Mouse (Mus musculus): ENCODE results near the gene Ttll2. TPM values are rescaled to one million over a fixed set of nuclear protein-coding genes. Genes with fewer than 3 reads are reported as not detected.
"Not testable (repeated sequence)": the region's sequence is repeated elsewhere in the genome, so short reads cannot be mapped to it uniquely, and the experiment has no call there.

The Ttll2 gene
- polyA plus RNA-seq (2014; fragmentation: Nextera tagmentation; extraction: Ambion mirVana) = not detected in 2 replicates

GRCm38 (mm10) chr17:7352596-7352995 lies at the start of gene Ttll2:
Gene Ttll2 (minus strand): TSS chr17:7352696.
- not testable (repeated sequence) for H3K4me3 ChIP-seq (replicated peaks; ENCODE audit: low read depth, low read length); ATAC-seq (ENCODE audit: low FRiP score, low TSS enrichment)
- 100% methylated on average over 1 of the region's 1 CpGs for WGBS

GRCm38 (mm10) chr17:7399770-7400169 lies 47.3 kb upstream of the Ttll2 start:
- H3K4me2 ChIP-seq (ENCODE audit: low read length); H3K4me1 ChIP-seq (ENCODE audit: control insufficient read depth, insufficient read depth, low read length); H3K9me3 ChIP-seq (ENCODE audit: control insufficient read depth, low read length); H3K27ac ChIP-seq (replicated peaks; ENCODE audit: low read depth, low read length); H3K9ac ChIP-seq (replicated peaks; ENCODE audit: low read length); H3K4me3 ChIP-seq (replicated peaks; ENCODE audit: low read depth, low read length); DNase-seq; ATAC-seq (ENCODE audit: low FRiP score, low TSS enrichment); H3K27me3 ChIP-seq (ENCODE audit: control insufficient read depth, insufficient read depth, low read length); H3K36me3 ChIP-seq (ENCODE audit: control insufficient read depth, insufficient read depth, low read length): not testable (repeated sequence)
- 72% methylated on average over 6 of the region's 6 CpGs for WGBS

More at GRCm38 (mm10) chr17:7352596-7352995, at the start of gene Ttll2:
- not testable (repeated sequence) for H3K4me1 ChIP-seq (ENCODE audit: control insufficient read depth, insufficient read depth, low read length); H3K27ac ChIP-seq (replicated peaks; ENCODE audit: low read depth, low read length); H3K9me3 ChIP-seq (ENCODE audit: control insufficient read depth, low read length); H3K4me2 ChIP-seq (ENCODE audit: low read length); H3K36me3 ChIP-seq (ENCODE audit: control insufficient read depth, insufficient read depth, low read length); H3K9ac ChIP-seq (replicated peaks; ENCODE audit: low read length); DNase-seq; H3K27me3 ChIP-seq (ENCODE audit: control insufficient read depth, insufficient read depth, low read length)

GRCm38 (mm10) chr17:7398198-7398847 lies 45.8 kb upstream of the Ttll2 start:
- not testable (repeated sequence) for ATAC-seq (ENCODE audit: low FRiP score, low TSS enrichment); DNase-seq; H3K27me3 ChIP-seq (ENCODE audit: control insufficient read depth, insufficient read depth, low read length); H3K4me2 ChIP-seq (ENCODE audit: low read length); H3K9me3 ChIP-seq (ENCODE audit: control insufficient read depth, low read length); H3K9ac ChIP-seq (replicated peaks; ENCODE audit: low read length); H3K36me3 ChIP-seq (ENCODE audit: control insufficient read depth, insufficient read depth, low read length); H3K4me1 ChIP-seq (ENCODE audit: control insufficient read depth, insufficient read depth, low read length); H3K4me3 ChIP-seq (replicated peaks; ENCODE audit: low read depth, low read length); H3K27ac ChIP-seq (replicated peaks; ENCODE audit: low read depth, low read length)
- 92% methylated on average over 6 of the region's 6 CpGs for WGBS

GRCm38 (mm10) chr17:7397079-7397478 lies 44.6 kb upstream of the Ttll2 start:
- not testable (repeated sequence) for H3K4me1 ChIP-seq (ENCODE audit: control insufficient read depth, insufficient read depth, low read length); H3K9me3 ChIP-seq (ENCODE audit: control insufficient read depth, low read length); H3K27ac ChIP-seq (replicated peaks; ENCODE audit: low read depth, low read length); H3K27me3 ChIP-seq (ENCODE audit: control insufficient read depth, insufficient read depth, low read length); H3K36me3 ChIP-seq (ENCODE audit: control insufficient read depth, insufficient read depth, low read length); ATAC-seq (ENCODE audit: low FRiP score, low TSS enrichment); DNase-seq; H3K9ac ChIP-seq (replicated peaks; ENCODE audit: low read length); H3K4me2 ChIP-seq (ENCODE audit: low read length); H3K4me3 ChIP-seq (replicated peaks; ENCODE audit: low read depth, low read length)
- 89% methylated on average over 13 of the region's 13 CpGs for WGBS

- not testable (repeated sequence) for H3K4me1 ChIP-seq (ENCODE audit: control insufficient read depth, insufficient read depth, low read length); H3K4me3 ChIP-seq (replicated peaks; ENCODE audit: low read depth, low read length); H3K4me2 ChIP-seq (ENCODE audit: low read length); DNase-seq; H3K36me3 ChIP-seq (ENCODE audit: control insufficient read depth, insufficient read depth, low read length); H3K27ac ChIP-seq (replicated peaks; ENCODE audit: low read depth, low read length); H3K9ac ChIP-seq (replicated peaks; ENCODE audit: low read length); H3K27me3 ChIP-seq (ENCODE audit: control insufficient read depth, insufficient read depth, low read length); ATAC-seq (ENCODE audit: low FRiP score, low TSS enrichment); H3K9me3 ChIP-seq (ENCODE audit: control insufficient read depth, low read length)
- no CpG with 5 or more reads among the region's 2 CpGs for WGBS
Measured at GRCm38 (mm10) chr17:7396288-7396687, 43.8 kb upstream of the Ttll2 start.

GRCm38 (mm10) chr17:7395671-7396070 lies 43.2 kb upstream of the Ttll2 start:
- not testable (repeated sequence) for DNase-seq; H3K4me1 ChIP-seq (ENCODE audit: control insufficient read depth, insufficient read depth, low read length); H3K27ac ChIP-seq (replicated peaks; ENCODE audit: low read depth, low read length); H3K4me3 ChIP-seq (replicated peaks; ENCODE audit: low read depth, low read length); H3K9me3 ChIP-seq (ENCODE audit: control insufficient read depth, low read length); H3K9ac ChIP-seq (replicated peaks; ENCODE audit: low read length); H3K4me2 ChIP-seq (ENCODE audit: low read length); ATAC-seq (ENCODE audit: low FRiP score, low TSS enrichment); H3K27me3 ChIP-seq (ENCODE audit: control insufficient read depth, insufficient read depth, low read length); H3K36me3 ChIP-seq (ENCODE audit: control insufficient read depth, insufficient read depth, low read length)
- WGBS = 87% methylated on average over 6 of the region's 8 CpGs

- H3K4me1 ChIP-seq (ENCODE audit: control insufficient read depth, insufficient read depth, low read length); H3K27me3 ChIP-seq (ENCODE audit: control insufficient read depth, insufficient read depth, low read length); ATAC-seq (ENCODE audit: low FRiP score, low TSS enrichment); H3K27ac ChIP-seq (replicated peaks; ENCODE audit: low read depth, low read length); H3K9ac ChIP-seq (replicated peaks; ENCODE audit: low read length); H3K36me3 ChIP-seq (ENCODE audit: control insufficient read depth, insufficient read depth, low read length); H3K4me3 ChIP-seq (replicated peaks; ENCODE audit: low read depth, low read length); H3K9me3 ChIP-seq (ENCODE audit: control insufficient read depth, low read length); H3K4me2 ChIP-seq (ENCODE audit: low read length); DNase-seq: not testable (repeated sequence)
- WGBS = 88% methylated on average over 7 of the region's 7 CpGs
Measured at GRCm38 (mm10) chr17:7395116-7395515, 42.6 kb upstream of the Ttll2 start.

- H3K4me2 ChIP-seq (ENCODE audit: low read length); H3K36me3 ChIP-seq (ENCODE audit: control insufficient read depth, insufficient read depth, low read length); DNase-seq; H3K4me1 ChIP-seq (ENCODE audit: control insufficient read depth, insufficient read depth, low read length); H3K9me3 ChIP-seq (ENCODE audit: control insufficient read depth, low read length); H3K27me3 ChIP-seq (ENCODE audit: control insufficient read depth, insufficient read depth, low read length); H3K27ac ChIP-seq (replicated peaks; ENCODE audit: low read depth, low read length); H3K4me3 ChIP-seq (replicated peaks; ENCODE audit: low read depth, low read length); ATAC-seq (ENCODE audit: low FRiP score, low TSS enrichment); H3K9ac ChIP-seq (replicated peaks; ENCODE audit: low read length): not testable (repeated sequence)
- 73% methylated on average over 7 of the region's 7 CpGs for WGBS
Measured at GRCm38 (mm10) chr17:7389898-7390297, 37.4 kb upstream of the Ttll2 start.

- WGBS = 86% methylated on average over 6 of the region's 8 CpGs
- ATAC-seq (ENCODE audit: low FRiP score, low TSS enrichment) = 0 out of 2 replicates have a peak, but pooled peaks have one; percentile 5
Measured at GRCm38 (mm10) chr17:7388958-7389356, 36.5 kb upstream of the Ttll2 start.

More at GRCm38 (mm10) chr17:7388958-7389356, 36.5 kb upstream of the Ttll2 start:
- not testable (repeated sequence) for DNase-seq; H3K4me3 ChIP-seq (replicated peaks; ENCODE audit: low read depth, low read length); H3K4me2 ChIP-seq (ENCODE audit: low read length); H3K36me3 ChIP-seq (ENCODE audit: control insufficient read depth, insufficient read depth, low read length); H3K27ac ChIP-seq (replicated peaks; ENCODE audit: low read depth, low read length); H3K9me3 ChIP-seq (ENCODE audit: control insufficient read depth, low read length); H3K4me1 ChIP-seq (ENCODE audit: control insufficient read depth, insufficient read depth, low read length); H3K9ac ChIP-seq (replicated peaks; ENCODE audit: low read length); H3K27me3 ChIP-seq (ENCODE audit: control insufficient read depth, insufficient read depth, low read length)
